Mouse (Mus musculus) neural tube, embryonic 12.5 days (tissue): ENCODE data around the gene Ccl17. TPM values are rescaled to one million over a fixed set of nuclear protein-coding genes. Genes with fewer than 3 reads are reported as not detected.
"Not testable (repeated sequence)": the region's sequence is repeated elsewhere in the genome, so short reads cannot be mapped to it uniquely, and the experiment has no call there.

ENCODE experiments used
- ATAC-seq: fragments of 200-750 bp; cut with Nextera tagmentation; 2 replicates; pipeline ENCODE4 v1.8.0; 2017; ENCODE audit warnings: low read depth, mild to moderate bottlenecking, moderate TSS enrichment, moderate library complexity; ENCODE audit not compliant: low FRiP score
- H3K27ac ChIP-seq: fragments of 300-500 bp; sonication (generic); 2 replicates; pipeline ENCODE4 v1.5.1; 2016
- H3K27me3 ChIP-seq: fragments of 300-500 bp; sonication (generic); replicated peaks from 2 replicates; pipeline ENCODE4 v1.6.1; 2016; ENCODE audit warnings: mild to moderate bottlenecking
- H3K36me3 ChIP-seq: fragments of 300-500 bp; sonication (generic); 2 replicates; pipeline ENCODE4 v1.6.1; 2016; ENCODE audit warnings: mild to moderate bottlenecking
- H3K4me1 ChIP-seq: fragments of 300-500 bp; sonication (generic); 2 replicates; pipeline ENCODE4 v1.6.1; 2016
- H3K4me2 ChIP-seq: fragments of 300-500 bp; sonication (generic); replicated peaks from 2 replicates; pipeline ENCODE4 v1.6.1; 2016; ENCODE audit warnings: mild to moderate bottlenecking
- H3K4me3 ChIP-seq: fragments of 300-500 bp; sonication (generic); 2 replicates; pipeline ENCODE4 v1.5.1; 2016
- H3K9ac ChIP-seq: fragments of 300-500 bp; sonication (generic); 2 replicates; pipeline ENCODE4 v1.6.1; 2016; ENCODE audit warnings: mild to moderate bottlenecking
- H3K9me3 ChIP-seq: fragments of 300-500 bp; sonication (generic); 2 replicates; pipeline ENCODE4 v1.6.1; 2016; ENCODE audit warnings: mild to moderate bottlenecking
- WGBS: fragments of 180-500 bp; shearing (Covaris S2); methylation state at CpG from one replicate; pipeline ENCODE4 v1.1.7; 2016; 5-methylcytosine and 5-hydroxymethylcytosine counted together
- polyA plus RNA-seq: library from polyadenylated mRNA; unstranded; fragments of >200 nt; fragmentation: Nextera tagmentation; extraction: Ambion mirVana; gene quantifications from 2 replicates; pipeline ENCODE4 v1.2.1, GENCODE M21; 2016

The Ccl17 gene
- polyA plus RNA-seq, 1 experiment from 2014 or later, result not detected

DNA sequence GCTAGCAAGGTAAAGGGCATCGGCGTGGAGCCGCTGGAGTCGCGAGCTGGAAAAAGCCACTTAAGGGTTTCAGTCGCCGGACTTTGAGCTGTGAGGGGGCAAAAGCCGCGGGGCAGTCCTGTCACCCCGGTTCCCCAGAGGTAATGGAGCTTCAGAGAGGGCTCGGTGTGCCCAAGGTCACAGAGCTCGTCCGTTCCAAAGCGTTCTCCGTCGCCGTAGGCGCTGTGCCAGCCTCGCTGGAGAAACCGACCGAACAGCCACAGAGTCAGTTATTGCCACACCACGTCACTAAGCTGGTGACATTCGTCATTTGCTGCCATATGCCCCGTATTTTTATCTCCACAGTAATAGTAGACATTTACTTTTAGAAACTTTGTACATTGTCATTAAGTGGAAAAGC is 28.3 kb downstream of the Ccl17 start:
- WGBS, result under 1% methylated on average over 24 of the region's 24 CpGs
- ATAC-seq, result peak; percentile 74

DNA sequence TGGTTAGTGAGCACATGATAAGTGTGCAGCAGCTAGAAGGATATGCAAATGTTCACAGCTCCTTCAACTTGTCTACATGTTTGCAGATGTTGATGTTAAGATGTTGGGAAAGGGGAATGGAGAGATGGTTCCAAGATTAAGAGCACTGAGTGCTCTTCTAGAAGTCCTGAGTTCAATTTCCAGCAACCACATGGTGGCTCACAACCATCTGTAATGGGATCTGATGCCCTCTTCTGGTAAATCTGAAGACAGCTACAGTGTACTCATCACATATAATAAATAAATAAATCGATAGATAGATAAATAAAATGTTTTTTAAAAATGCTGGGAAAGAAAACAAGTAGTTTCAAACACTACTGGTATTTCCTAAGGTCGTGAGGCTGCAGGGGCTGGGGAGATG is 30.9 kb downstream of the Ccl17 start:
- no peak overlapping the region for H3K27ac ChIP-seq
- no peak overlapping the region for H3K4me3 ChIP-seq
- ATAC-seq, result no peak
- no peak overlapping the region for H3K4me2 ChIP-seq
- H3K9me3 ChIP-seq, result no peaks in the 10 kb centered on the region
- H3K36me3 ChIP-seq, result peaks cover 13% of the 10 kb centered on the region
- peaks cover 12% of the 10 kb centered on the region for H3K4me1 ChIP-seq
- no peaks in the 10 kb centered on the region for H3K27me3 ChIP-seq
- 58% methylated on average over 2 of the region's 2 CpGs for WGBS
- H3K9ac ChIP-seq, result no peak overlapping the region

More for the DNA sequence above, 28.3 kb downstream of the Ccl17 start:
- no peaks in the 10 kb centered on the region for H3K9me3 ChIP-seq
- H3K4me3 ChIP-seq, result peak overlapping the region; percentile 91
- peak overlapping the region; percentile 86 for H3K27ac ChIP-seq
- H3K27me3 ChIP-seq, result no peaks in the 10 kb centered on the region
- H3K4me2 ChIP-seq, result peak overlapping the region; percentile 85
- peak overlapping the region; percentile 90 for H3K9ac ChIP-seq
- H3K4me1 ChIP-seq, result peaks cover 12% of the 10 kb centered on the region
- no peaks in the 10 kb centered on the region for H3K36me3 ChIP-seq

DNA sequence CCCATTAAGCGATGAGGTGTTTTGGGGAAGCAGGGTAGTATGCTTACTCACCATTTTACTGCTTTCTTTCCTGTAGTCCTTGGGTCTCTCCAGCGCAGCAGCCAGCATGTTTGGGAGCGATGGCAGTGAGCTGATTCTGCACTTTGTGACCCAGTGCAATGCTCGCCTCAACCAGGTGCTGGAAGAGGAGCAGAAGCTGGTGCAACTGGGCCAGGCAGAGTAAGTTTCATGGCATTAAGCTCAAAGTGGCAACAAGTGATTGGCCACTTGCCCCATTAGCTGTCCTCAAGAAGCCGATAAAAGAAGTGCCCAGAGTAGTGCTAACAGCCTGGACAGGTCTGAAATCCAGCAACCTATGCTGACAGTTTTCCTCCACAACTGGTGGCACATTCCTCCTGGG is 39.8 kb downstream of the Ccl17 start:
- Histone ChIP-seq H3K4me2 (no peak overlapping the region), H3K9ac (no peak overlapping the region), H3K9me3 (no peaks in the 10 kb centered on the region), H3K27me3 (no peaks in the 10 kb centered on the region), H3K4me3 (no peak overlapping the region), H3K4me1 (no peaks in the 10 kb centered on the region), H3K27ac (no peak overlapping the region), H3K36me3 (peaks cover 55% of the 10 kb centered on the region)
- ATAC-seq, result no peak
- 93% methylated on average over 5 of the region's 5 CpGs for WGBS

DNA sequence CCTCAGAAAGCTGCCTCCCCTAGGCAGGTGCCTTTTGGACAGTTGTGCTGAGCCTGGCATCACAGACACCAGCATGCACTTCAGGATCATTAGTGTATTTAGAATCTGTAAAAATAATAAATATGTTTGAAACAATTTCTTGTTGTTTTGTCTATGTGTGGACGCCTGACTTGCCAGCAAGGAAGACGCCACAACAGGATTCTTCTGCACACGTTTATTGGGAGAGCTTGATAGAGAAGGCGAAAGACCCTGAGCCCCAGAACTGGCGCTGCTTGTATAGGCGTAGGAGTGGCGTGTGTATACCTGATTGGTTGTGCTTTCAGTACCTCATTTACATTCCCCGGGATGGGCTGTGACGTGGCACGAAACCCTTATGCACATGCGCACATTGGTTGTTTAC is 44.5 kb downstream of the Ccl17 start:
- H3K9ac ChIP-seq, H3K4me3 ChIP-seq, H3K9me3 ChIP-seq, H3K4me1 ChIP-seq, H3K4me2 ChIP-seq, H3K27ac ChIP-seq, ATAC-seq, H3K27me3 ChIP-seq: not testable (repeated sequence)
- H3K36me3 ChIP-seq, result peaks cover 45% of the 10 kb centered on the region
- WGBS, result 89% methylated on average over 11 of the region's 11 CpGs

DNA sequence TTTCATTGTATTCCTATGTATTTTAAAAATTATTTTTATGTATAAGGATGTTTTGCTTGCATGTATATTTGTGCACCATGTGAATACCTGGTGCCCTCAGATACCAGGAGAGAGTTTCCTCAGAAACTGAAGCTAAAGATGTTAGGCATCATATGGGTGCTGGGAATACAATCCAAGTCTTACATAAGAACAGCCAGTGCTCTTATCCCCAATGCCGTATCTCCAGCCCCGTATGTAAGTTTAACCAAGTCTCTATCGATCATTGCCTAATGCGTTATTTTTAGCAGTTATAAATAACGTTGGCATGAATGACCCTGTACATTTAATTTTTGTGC is 46.7 kb downstream of the Ccl17 start:
- Histone ChIP-seq H3K4me1 (peaks cover 4% of the 10 kb centered on the region), H3K27ac (no peak overlapping the region), H3K4me2 (peak overlapping the region; percentile 67), H3K4me3 (peak overlapping the region; percentile 94; the same call in 1 of the 2 replicates), H3K9me3 (no peaks in the 10 kb centered on the region), H3K36me3 (peaks cover 40% of the 10 kb centered on the region), H3K9ac (no peak overlapping the region; the same call in 1 of the 2 replicates), H3K27me3 (no peaks in the 10 kb centered on the region)
- 34% methylated on average over 5 of the region's 5 CpGs for WGBS
- peak; percentile 18; the same call in 1 of the 2 replicates for ATAC-seq

DNA sequence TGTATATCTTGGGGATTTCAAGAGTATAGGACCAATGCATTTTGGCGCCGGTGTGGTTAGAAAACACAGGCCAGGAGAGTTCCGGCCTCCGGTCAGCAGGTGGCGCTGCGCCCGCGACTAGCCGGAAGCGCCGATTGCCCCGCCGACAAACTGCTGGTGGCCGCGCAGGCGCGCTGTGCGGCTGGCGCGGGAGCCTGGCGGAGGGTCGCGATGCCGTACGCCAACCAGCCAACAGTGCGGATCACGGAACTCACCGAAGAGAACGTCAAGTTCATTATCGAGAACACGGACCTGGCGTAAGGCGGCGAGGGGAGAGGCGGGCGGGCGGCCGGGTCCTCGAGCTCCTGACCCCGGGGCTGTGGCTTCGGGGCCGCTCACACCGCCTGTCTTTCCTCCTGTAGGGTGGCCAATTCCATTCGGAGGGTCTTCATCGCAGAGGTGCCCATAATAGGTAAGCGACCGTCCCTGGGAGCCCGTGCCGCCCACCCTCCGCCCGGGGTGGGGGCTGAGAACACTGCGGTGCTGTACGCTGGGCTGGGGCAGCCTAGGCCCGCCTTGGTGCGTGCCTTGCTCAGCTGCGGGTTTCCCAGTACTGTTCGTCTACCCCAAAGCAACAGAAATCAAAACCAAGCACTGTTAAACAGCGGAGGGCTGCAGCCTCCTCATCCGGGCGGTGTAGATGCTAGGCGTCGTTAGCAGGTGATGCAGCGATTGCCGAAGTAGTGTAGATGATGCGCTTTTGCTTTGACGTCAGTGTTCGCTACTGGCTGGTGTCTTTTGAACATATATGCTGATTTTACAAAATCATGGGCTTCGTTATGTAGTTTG is 47.3 kb downstream of the Ccl17 start, which contains the start of gene Polr2c:
Gene Polr2c (plus strand): TSS at position 105 of the 828 bp plus-strand sequence.
- under 1% methylated on average over 68 of the region's 68 CpGs for WGBS
- H3K9me3 ChIP-seq, result no peaks in the 10 kb centered on the region
- 0 out of 2 replicates have a peak within 1 kb of the TSS, but pooled peaks have one; percentile 37 for H3K27ac ChIP-seq
- H3K4me3 ChIP-seq, result peak within 1 kb of the TSS; percentile 94
- peak within 1 kb of the TSS; percentile 96 for H3K9ac ChIP-seq
- peak; percentile 83 for ATAC-seq
- peaks cover 42% of the 10 kb centered on the region for H3K36me3 ChIP-seq
- H3K4me1 ChIP-seq, result peaks cover 4% of the 10 kb centered on the region
- peak within 1 kb of the TSS; percentile 67 for H3K4me2 ChIP-seq
- H3K27me3 ChIP-seq, result no peaks in the 10 kb centered on the region

DNA sequence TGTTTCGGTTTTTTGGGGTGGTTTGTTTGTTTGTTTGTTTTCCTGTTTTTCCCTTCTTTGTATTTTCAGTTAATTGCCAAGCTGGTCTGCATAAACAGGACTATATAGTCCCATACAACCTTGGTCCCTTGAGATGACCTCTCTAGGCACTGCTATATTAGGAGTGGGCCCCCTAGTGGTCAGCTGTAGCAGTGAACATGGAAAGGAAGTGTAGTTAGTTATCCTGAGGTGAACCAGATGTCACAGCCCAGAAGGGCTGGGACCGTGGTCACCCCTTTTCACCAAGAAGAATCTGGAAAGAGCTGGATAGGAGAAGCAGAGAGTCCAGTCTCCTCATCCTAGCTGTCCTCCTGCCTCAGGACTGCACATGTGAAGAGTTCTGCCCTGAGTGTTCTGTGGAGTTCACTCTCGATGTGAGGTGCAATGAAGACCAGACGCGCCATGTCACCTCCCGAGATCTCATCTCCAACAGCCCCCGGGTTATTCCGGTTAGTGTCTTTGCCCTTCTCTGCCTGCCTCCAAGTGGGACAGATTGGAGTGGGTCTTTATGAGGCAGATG is 51.2 kb downstream of the Ccl17 start:
- Histone ChIP-seq H3K9me3 (no peaks in the 10 kb centered on the region), H3K4me3 (no peak overlapping the region), H3K4me1 (peaks cover 4% of the 10 kb centered on the region), H3K4me2 (no peak overlapping the region), H3K27ac (no peak overlapping the region), H3K36me3 (peaks cover 57% of the 10 kb centered on the region), H3K27me3 (no peaks in the 10 kb centered on the region), H3K9ac (no peak overlapping the region)
- 83% methylated on average over 8 of the region's 8 CpGs for WGBS
- no peak for ATAC-seq

Other genes starting within 250 kb of the Ccl17 start
- 52.0 and 57.4 TPM in 2 replicates for gene Rspry1, start 208.5 kb upstream of the Ccl17 start, polyA plus RNA-seq
- gene Fam192a, start 208.5 kb upstream of the Ccl17 start, polyA plus RNA-seq, result 95.2 and 105 TPM in 2 replicates
- 225 and 236 TPM in 2 replicates for gene Arl2bp, start 143.9 kb upstream of the Ccl17 start, polyA plus RNA-seq
- 0.66 and 0.97 TPM in 2 replicates for gene Pllp, start 114.2 kb upstream of the Ccl17 start, polyA plus RNA-seq
- not detected in 2 replicates for gene Ccl22, start 64.9 kb upstream of the Ccl17 start, polyA plus RNA-seq
- 7.5 and 9.4 TPM in 2 replicates for gene Cx3cl1, start 38.4 kb upstream of the Ccl17 start, polyA plus RNA-seq
- gene Coq9, start 27.9 kb downstream of the Ccl17 start, polyA plus RNA-seq, result 52.3 and 57.6 TPM in 2 replicates
- gene Ciapin1, start 27.9 kb downstream of the Ccl17 start, polyA plus RNA-seq, result 190 and 193 TPM in 2 replicates
- gene Polr2c, start 47.0 kb downstream of the Ccl17 start, polyA plus RNA-seq, result 130 and 143 TPM in 2 replicates
- 32.7 and 41.8 TPM in 2 replicates for gene Dok4, start 65.9 kb downstream of the Ccl17 start, polyA plus RNA-seq
- 18.1 and 18.9 TPM in 2 replicates for gene Ccdc102a, start 107.6 kb downstream of the Ccl17 start, polyA plus RNA-seq
- gene Adgrg5, start 113.2 kb downstream of the Ccl17 start, polyA plus RNA-seq, result 0.06 and 0.16 TPM in 2 replicates
- 177 and 208 TPM in 2 replicates for gene Adgrg1, start 164.3 kb downstream of the Ccl17 start, polyA plus RNA-seq
- gene Adgrg3, start 207.2 kb downstream of the Ccl17 start, polyA plus RNA-seq, result 2.4 and 2.6 TPM in 2 replicates
- 0.09 and 0.13 TPM in 2 replicates for gene Drc7, start 244.7 kb downstream of the Ccl17 start, polyA plus RNA-seq